Mouse (Mus musculus): ENCODE measurements at regions not wholly inside any gene's neighbourhood (a gene's known extent, or its start where the extent isn't known, plus 50 kb on each side); places are given as distances from the start of the nearest gene placed in this dataset.

DNA sequence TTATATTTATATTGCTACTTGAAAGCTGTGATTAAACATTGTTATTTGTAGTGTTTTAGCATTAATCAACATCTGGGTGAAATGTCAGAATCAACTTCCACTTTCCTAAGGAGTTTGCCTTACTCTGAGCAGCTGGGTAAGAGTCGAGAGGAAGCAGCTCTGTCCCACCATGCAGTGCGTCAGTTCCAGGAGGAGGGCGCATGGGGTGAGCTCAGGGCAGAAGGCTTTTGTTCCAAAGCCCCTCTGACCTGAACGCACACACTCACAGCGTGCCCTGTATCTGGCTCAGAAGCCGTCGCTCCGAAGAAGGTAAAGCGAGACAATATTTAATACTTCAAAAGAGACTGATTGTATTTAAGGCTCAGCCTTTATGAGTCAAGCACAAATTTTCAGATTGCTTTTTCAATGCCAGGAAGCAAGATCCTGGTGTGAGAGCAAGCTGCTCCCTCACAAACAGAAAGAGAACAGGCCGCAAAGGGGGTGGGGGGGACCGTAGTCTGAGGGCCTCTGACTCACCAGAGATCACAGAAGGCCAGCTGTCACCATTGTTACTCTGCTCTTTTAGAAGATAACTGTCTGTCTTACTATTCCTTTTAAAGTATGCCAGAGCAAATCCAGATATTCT, 143.6 kb upstream of the Adgrl4 start:
- ATAC-seq (ENCODE audit: insufficient number of reproducible peaks, low FRiP score, low TSS enrichment, low read depth) (no peak), DNase-seq (ENCODE audit: low spot score) (no peak)
- 59% methylated on average over 11 of the region's 11 CpGs for WGBS
- no peaks in the 10 kb centered on the region for H3K27me3 ChIP-seq (ENCODE audit: control insufficient read depth, insufficient read depth, low read length)
- no peak overlapping the region for H3K4me3 ChIP-seq (ENCODE audit: low read depth, low read length)
- H3K4me2 ChIP-seq (ENCODE audit: low read depth, severe bottlenecking): no peak overlapping the region
- no peaks in the 10 kb centered on the region for H3K9me3 ChIP-seq (ENCODE audit: control insufficient read depth, low read length)
- H3K36me3 ChIP-seq (ENCODE audit: control insufficient read depth, insufficient read depth, low read length): no peaks in the 10 kb centered on the region
- H3K4me1 ChIP-seq (ENCODE audit: control insufficient read depth, insufficient read depth, low read length): no peaks in the 10 kb centered on the region
- no peak overlapping the region for H3K27ac ChIP-seq (replicated peaks; ENCODE audit: low read depth, low read length)
- no peak overlapping the region for H3K9ac ChIP-seq (ENCODE audit: low read length)

DNA sequence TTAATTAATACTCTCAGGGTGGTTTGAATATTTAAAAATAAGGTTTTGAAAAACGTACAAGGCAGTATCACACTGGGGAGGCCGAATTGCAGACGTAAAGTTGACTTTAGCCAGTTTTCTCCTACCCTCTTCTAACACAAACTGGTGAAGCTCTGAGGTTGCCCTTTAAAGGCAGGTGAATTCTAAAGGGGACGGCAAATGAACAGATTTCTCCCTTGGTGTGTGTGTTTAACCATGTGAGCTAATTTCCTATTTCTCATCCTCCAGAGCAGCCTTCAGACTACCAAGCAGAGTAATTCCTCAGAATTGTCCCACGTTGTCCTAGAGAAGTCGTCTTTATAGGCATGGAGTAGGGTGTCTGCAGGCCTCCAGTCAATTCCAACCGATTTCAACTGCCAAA, 143.1 kb upstream of the Adgrl4 start:
- no peak overlapping the region for H3K4me3 ChIP-seq (ENCODE audit: low read depth, low read length)
- H3K4me1 ChIP-seq (ENCODE audit: control insufficient read depth, insufficient read depth, low read length): no peaks in the 10 kb centered on the region
- H3K27me3 ChIP-seq (ENCODE audit: control insufficient read depth, insufficient read depth, low read length): no peaks in the 10 kb centered on the region
- ATAC-seq (ENCODE audit: insufficient number of reproducible peaks, low FRiP score, low TSS enrichment, low read depth) (no peak), DNase-seq (ENCODE audit: low spot score) (no peak)
- no peaks in the 10 kb centered on the region for H3K9me3 ChIP-seq (ENCODE audit: control insufficient read depth, low read length)
- H3K9ac ChIP-seq (ENCODE audit: low read length): no peak overlapping the region
- no peak overlapping the region for H3K27ac ChIP-seq (replicated peaks; ENCODE audit: low read depth, low read length)
- H3K36me3 ChIP-seq (ENCODE audit: control insufficient read depth, insufficient read depth, low read length): no peaks in the 10 kb centered on the region
- H3K4me2 ChIP-seq (ENCODE audit: low read depth, severe bottlenecking): no peak overlapping the region
- WGBS: 83% methylated on average over 7 of the region's 7 CpGs

DNA sequence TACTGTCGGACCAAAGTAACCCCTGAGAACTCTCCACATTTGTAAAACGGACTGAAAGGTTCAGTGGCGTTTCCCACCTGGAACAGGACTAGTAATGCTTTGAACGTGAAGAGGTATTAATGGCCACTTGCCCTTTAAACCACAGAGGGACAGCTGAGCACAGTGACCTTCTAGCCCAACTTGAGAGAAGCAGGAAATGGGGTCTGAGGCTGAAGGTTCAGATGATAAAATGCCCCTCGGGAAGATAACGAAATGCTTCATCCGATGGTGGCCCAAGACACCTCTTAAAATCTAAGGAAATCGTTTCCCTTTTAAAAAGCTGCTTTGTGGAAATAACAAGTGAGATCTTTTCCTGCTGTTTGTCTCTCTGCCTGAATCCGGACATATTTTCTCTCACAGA, 142.7 kb upstream of the Adgrl4 start:
- H3K36me3 ChIP-seq (ENCODE audit: control insufficient read depth, insufficient read depth, low read length): no peaks in the 10 kb centered on the region
- no peak overlapping the region for H3K27ac ChIP-seq (replicated peaks; ENCODE audit: low read depth, low read length)
- H3K9ac ChIP-seq (ENCODE audit: low read length): no peak overlapping the region
- DNase-seq (ENCODE audit: low spot score) (no peak), ATAC-seq (ENCODE audit: insufficient number of reproducible peaks, low FRiP score, low TSS enrichment, low read depth) (no peak)
- no peak overlapping the region for H3K4me3 ChIP-seq (ENCODE audit: low read depth, low read length)
- 57% methylated on average over 9 of the region's 9 CpGs for WGBS
- H3K27me3 ChIP-seq (ENCODE audit: control insufficient read depth, insufficient read depth, low read length): no peaks in the 10 kb centered on the region
- no peak overlapping the region for H3K4me2 ChIP-seq (ENCODE audit: low read depth, severe bottlenecking)
- no peaks in the 10 kb centered on the region for H3K4me1 ChIP-seq (ENCODE audit: control insufficient read depth, insufficient read depth, low read length)
- no peaks in the 10 kb centered on the region for H3K9me3 ChIP-seq (ENCODE audit: control insufficient read depth, low read length)

DNA sequence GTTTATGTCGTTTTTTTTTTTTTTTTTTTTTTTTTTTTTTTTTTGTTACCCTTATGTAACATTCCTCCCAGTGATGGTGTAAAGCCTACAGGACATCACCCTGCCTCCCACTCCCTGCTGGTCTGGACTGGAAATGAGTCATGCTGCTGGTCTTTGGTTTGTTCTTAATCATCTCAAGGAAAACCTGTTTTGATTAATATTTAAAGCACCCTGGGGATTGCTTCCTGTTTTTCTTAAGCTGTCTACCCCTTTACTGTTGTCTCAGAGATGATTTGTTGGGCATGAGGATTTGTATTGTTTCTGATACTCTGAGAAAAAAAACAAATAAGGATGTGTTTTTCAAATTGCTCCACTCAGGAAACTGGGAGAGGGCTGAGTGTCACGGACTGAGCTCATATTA, 139.4 kb upstream of the Adgrl4 start:
- H3K4me2 ChIP-seq (ENCODE audit: low read depth, severe bottlenecking): no peak overlapping the region
- 55% methylated on average over 2 of the region's 2 CpGs for WGBS
- no peaks in the 10 kb centered on the region for H3K36me3 ChIP-seq (ENCODE audit: control insufficient read depth, insufficient read depth, low read length)
- DNase-seq (ENCODE audit: low spot score) (no peak), ATAC-seq (ENCODE audit: insufficient number of reproducible peaks, low FRiP score, low TSS enrichment, low read depth) (no peak)
- H3K4me3 ChIP-seq (ENCODE audit: low read depth, low read length): no peak overlapping the region
- H3K27me3 ChIP-seq (ENCODE audit: control insufficient read depth, insufficient read depth, low read length): no peaks in the 10 kb centered on the region
- H3K4me1 ChIP-seq (ENCODE audit: control insufficient read depth, insufficient read depth, low read length): no peaks in the 10 kb centered on the region
- no peak overlapping the region for H3K9ac ChIP-seq (ENCODE audit: low read length)
- H3K27ac ChIP-seq (replicated peaks; ENCODE audit: low read depth, low read length): no peak overlapping the region
- H3K9me3 ChIP-seq (ENCODE audit: control insufficient read depth, low read length): no peaks in the 10 kb centered on the region

DNA sequence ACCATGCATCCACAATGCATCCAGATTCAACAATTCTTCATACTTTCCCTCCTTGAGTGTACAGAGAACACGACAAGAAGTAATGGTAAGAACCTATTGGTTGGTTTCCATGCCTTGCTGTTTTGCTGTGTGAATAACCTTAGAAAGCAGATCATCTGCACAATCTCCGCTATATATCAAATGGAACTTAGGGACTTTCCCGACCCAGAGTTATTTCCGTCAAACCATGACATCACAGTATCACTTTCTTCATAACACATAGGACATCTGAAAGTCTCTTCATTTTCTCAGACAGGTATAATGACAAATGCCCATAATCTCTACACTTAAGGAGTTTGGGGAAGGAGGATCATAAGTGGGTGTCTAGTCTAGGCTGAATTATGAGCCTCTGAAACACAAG, 132.3 kb upstream of the Adgrl4 start:
- H3K4me1 ChIP-seq (ENCODE audit: control insufficient read depth, insufficient read depth, low read length): no peaks in the 10 kb centered on the region
- WGBS: 96% methylated on average over 4 of the region's 4 CpGs
- H3K36me3 ChIP-seq (ENCODE audit: control insufficient read depth, insufficient read depth, low read length): no peaks in the 10 kb centered on the region
- no peak overlapping the region for H3K4me3 ChIP-seq (ENCODE audit: low read depth, low read length)
- H3K27ac ChIP-seq (replicated peaks; ENCODE audit: low read depth, low read length): no peak overlapping the region
- no peaks in the 10 kb centered on the region for H3K9me3 ChIP-seq (ENCODE audit: control insufficient read depth, low read length)
- ATAC-seq (ENCODE audit: insufficient number of reproducible peaks, low FRiP score, low TSS enrichment, low read depth) (no peak), DNase-seq (ENCODE audit: low spot score) (no peak)
- H3K9ac ChIP-seq (ENCODE audit: low read length): no peak overlapping the region
- H3K4me2 ChIP-seq (ENCODE audit: low read depth, severe bottlenecking): no peak overlapping the region
- H3K27me3 ChIP-seq (ENCODE audit: control insufficient read depth, insufficient read depth, low read length): no peaks in the 10 kb centered on the region

DNA sequence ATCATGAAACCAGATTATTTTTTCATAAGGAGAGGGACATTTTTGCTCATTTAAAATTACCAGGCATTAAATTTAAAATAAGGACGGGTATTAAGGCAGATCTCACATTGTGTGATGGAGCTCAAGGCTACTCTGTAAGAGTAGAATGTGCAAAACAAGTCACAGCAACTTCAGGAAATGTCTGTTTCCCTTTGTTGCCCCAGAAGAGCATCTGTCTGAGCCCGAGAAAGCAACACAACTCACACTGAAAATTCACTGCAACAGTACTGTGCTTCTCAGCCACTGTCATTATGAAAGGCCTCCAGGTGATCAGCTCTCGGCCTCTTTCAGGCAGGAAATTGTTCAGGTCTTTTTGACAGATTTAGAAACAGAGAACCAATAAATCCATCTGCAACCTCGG, 129.7 kb upstream of the Adgrl4 start:
- H3K4me2 ChIP-seq (ENCODE audit: low read depth, severe bottlenecking): no peak overlapping the region
- H3K9me3 ChIP-seq (ENCODE audit: control insufficient read depth, low read length): no peaks in the 10 kb centered on the region
- no peaks in the 10 kb centered on the region for H3K4me1 ChIP-seq (ENCODE audit: control insufficient read depth, insufficient read depth, low read length)
- H3K4me3 ChIP-seq (ENCODE audit: low read depth, low read length): no peak overlapping the region
- WGBS: 52% methylated on average over 4 of the region's 4 CpGs
- H3K9ac ChIP-seq (ENCODE audit: low read length): no peak overlapping the region
- H3K36me3 ChIP-seq (ENCODE audit: control insufficient read depth, insufficient read depth, low read length): no peaks in the 10 kb centered on the region
- H3K27me3 ChIP-seq (ENCODE audit: control insufficient read depth, insufficient read depth, low read length): no peaks in the 10 kb centered on the region
- DNase-seq (ENCODE audit: low spot score): no peak
- no peak overlapping the region for H3K27ac ChIP-seq (replicated peaks; ENCODE audit: low read depth, low read length)
- no peak for ATAC-seq (ENCODE audit: insufficient number of reproducible peaks, low FRiP score, low TSS enrichment, low read depth)

DNA sequence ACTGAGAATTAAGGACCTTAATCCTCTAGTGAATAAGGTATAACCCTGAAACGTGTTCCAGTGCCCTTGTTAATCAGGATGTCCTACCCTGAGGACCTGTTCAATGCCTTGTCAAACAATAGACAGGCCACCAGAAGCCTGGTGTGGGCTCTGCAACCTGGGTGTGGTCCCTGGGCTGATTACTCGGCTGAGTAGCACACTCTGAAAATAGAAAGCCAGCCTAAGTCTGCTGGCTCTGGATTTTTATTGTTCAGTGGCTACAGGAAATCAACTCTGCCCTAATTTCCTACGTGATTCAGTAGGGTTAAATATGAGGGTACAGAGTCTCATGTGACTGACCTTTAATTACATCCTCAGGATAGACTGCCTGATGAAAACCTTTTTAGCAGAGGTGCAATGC, 113.9 kb upstream of the Adgrl4 start:
- no peaks in the 10 kb centered on the region for H3K9me3 ChIP-seq (ENCODE audit: control insufficient read depth, low read length)
- no peak overlapping the region for H3K27ac ChIP-seq (replicated peaks; ENCODE audit: low read depth, low read length)
- H3K4me3 ChIP-seq (ENCODE audit: low read depth, low read length): no peak overlapping the region
- H3K9ac ChIP-seq (ENCODE audit: low read length): no peak overlapping the region
- H3K4me1 ChIP-seq (ENCODE audit: control insufficient read depth, insufficient read depth, low read length): no peaks in the 10 kb centered on the region
- no peaks in the 10 kb centered on the region for H3K27me3 ChIP-seq (ENCODE audit: control insufficient read depth, insufficient read depth, low read length)
- H3K36me3 ChIP-seq (ENCODE audit: control insufficient read depth, insufficient read depth, low read length): no peaks in the 10 kb centered on the region
- DNase-seq (ENCODE audit: low spot score): no peak
- ATAC-seq (ENCODE audit: insufficient number of reproducible peaks, low FRiP score, low TSS enrichment, low read depth): no peak
- WGBS: 16% methylated on average over 3 of the region's 3 CpGs
- no peak overlapping the region for H3K4me2 ChIP-seq (ENCODE audit: low read depth, severe bottlenecking)

DNA sequence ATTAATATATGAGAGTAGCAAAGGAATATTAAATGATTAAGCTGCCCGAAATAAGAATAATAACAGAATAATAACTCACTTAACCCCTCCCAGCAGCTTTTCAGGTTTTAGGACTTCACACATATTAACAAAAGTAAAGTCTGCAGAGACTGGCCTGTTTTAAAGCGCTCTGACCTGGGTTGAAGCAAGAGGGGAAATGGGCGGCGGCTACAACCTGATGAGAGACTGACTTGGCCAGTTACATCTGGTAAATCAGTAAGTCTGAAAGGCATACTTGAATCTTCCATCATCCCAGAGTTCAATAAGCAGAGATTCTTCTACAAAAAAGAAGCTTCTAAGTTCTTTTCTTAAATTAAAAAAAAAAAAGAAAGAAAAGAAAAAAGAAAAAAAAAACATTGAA, 107.9 kb upstream of the Adgrl4 start:
- no peak overlapping the region for H3K27ac ChIP-seq (replicated peaks; ENCODE audit: low read depth, low read length)
- H3K4me1 ChIP-seq (ENCODE audit: control insufficient read depth, insufficient read depth, low read length): peaks cover 5% of the 10 kb centered on the region; the same call in 1 of the 2 replicates
- no peak for DNase-seq (ENCODE audit: low spot score)
- no peak overlapping the region for H3K9ac ChIP-seq (ENCODE audit: low read length)
- H3K36me3 ChIP-seq (ENCODE audit: control insufficient read depth, insufficient read depth, low read length): no peaks in the 10 kb centered on the region
- H3K4me3 ChIP-seq (ENCODE audit: low read depth, low read length): no peak overlapping the region
- ATAC-seq (ENCODE audit: insufficient number of reproducible peaks, low FRiP score, low TSS enrichment, low read depth): no peak
- no peak overlapping the region for H3K4me2 ChIP-seq (ENCODE audit: low read depth, severe bottlenecking)
- no peaks in the 10 kb centered on the region for H3K27me3 ChIP-seq (ENCODE audit: control insufficient read depth, insufficient read depth, low read length)
- no peaks in the 10 kb centered on the region for H3K9me3 ChIP-seq (ENCODE audit: control insufficient read depth, low read length)
- 85% methylated on average over 4 of the region's 4 CpGs for WGBS

DNA sequence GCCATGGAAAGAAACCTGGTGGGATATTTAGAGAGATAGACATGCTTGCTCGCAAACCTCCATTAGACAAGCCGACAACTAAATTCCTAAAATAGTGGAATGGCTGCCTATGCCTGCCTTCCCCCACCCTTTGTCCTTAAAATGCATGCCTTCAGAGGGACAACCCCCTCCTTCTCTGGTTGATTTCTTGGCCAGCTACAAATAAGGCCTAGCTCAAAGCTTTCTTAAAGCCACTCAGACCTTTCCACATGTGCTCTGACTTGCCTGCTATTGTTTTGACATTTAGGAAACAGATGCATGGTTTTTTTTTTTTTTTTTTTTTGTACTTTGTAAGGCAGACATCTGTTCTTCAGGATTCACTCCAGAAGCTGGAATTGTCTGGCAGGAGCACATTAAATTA, 105.8 kb upstream of the Adgrl4 start:
- H3K27me3 ChIP-seq (ENCODE audit: control insufficient read depth, insufficient read depth, low read length): no peaks in the 10 kb centered on the region
- H3K9me3 ChIP-seq (ENCODE audit: control insufficient read depth, low read length): no peaks in the 10 kb centered on the region
- peaks cover 5% of the 10 kb centered on the region; the same call in 1 of the 2 replicates for H3K4me1 ChIP-seq (ENCODE audit: control insufficient read depth, insufficient read depth, low read length)
- DNase-seq (ENCODE audit: low spot score) (no peak), ATAC-seq (ENCODE audit: insufficient number of reproducible peaks, low FRiP score, low TSS enrichment, low read depth) (no peak)
- no peak overlapping the region for H3K9ac ChIP-seq (ENCODE audit: low read length)
- no peak overlapping the region for H3K4me3 ChIP-seq (ENCODE audit: low read depth, low read length)
- 56% methylated on average over 2 of the region's 2 CpGs for WGBS
- H3K27ac ChIP-seq (replicated peaks; ENCODE audit: low read depth, low read length): no peak overlapping the region
- H3K4me2 ChIP-seq (ENCODE audit: low read depth, severe bottlenecking): no peak overlapping the region
- H3K36me3 ChIP-seq (ENCODE audit: control insufficient read depth, insufficient read depth, low read length): no peaks in the 10 kb centered on the region
